Mouse (Mus musculus): ENCODE data around the gene Sft2d1.

DNA sequence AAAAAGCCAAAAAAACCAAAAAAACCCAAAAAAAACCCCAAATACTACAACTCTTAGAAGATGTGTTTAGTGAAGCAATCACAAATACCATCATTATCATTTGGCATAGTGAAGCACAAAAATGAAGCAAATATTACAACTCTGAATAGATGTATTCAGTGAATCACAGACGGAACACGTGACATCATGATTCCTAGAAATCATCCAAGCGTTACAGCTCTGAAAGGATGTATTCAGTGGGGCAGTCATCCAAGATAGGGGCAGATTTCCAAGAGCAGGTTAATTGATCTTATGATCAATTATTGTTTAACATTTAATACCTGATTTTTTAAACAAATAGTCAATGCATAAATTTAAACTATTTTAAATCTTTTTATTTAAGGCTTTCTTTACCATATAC is 33.6 kb upstream of the Sft2d1 start:
- TF ChIP-seq MAX (IDR thresholded peaks at IDR 0.05) (no peak), CTCF (IDR thresholded peaks at IDR 0.05; ENCODE audit: control insufficient read depth, insufficient read depth, insufficient read length) (no peak), MYOD1 (IDR thresholded peaks at IDR 0.05; ENCODE audit: control insufficient read depth, insufficient read length, low read depth) (no peak), USF1 (IDR thresholded peaks at IDR 0.05; ENCODE audit: low read depth) (peak; percentile 16), FOSL1 (IDR thresholded peaks at IDR 0.05; ENCODE audit: insufficient read depth, low read length, poor library complexity, severe bottlenecking) (no peak), MYOG (IDR thresholded peaks at IDR 0.05; ENCODE audit: control insufficient read depth, extremely low read depth, insufficient read length) (no peak)

Data from C2C12 (cell line).